Mouse (Mus musculus) lung, adult 2 months (tissue): ENCODE data around the gene Rab19.

Experiments used
- CTCF ChIP-seq: fragments of 200-500 bp; IDR thresholded peaks from 2 replicates; pipeline ENCODE4 v1.5.1; 2011; ENCODE audit warnings: mild to moderate bottlenecking, low read length, control low read depth; ENCODE audit not compliant: insufficient read depth
- POLR2A ChIP-seq: fragments of 200-500 bp; IDR thresholded peaks from 2 replicates; pipeline ENCODE4 v1.6.1; 2011; ENCODE audit warnings: low read depth, mild to moderate bottlenecking, control low read depth, low read length, borderline replicate concordance; ENCODE audit errors: extremely low read depth

DNA sequence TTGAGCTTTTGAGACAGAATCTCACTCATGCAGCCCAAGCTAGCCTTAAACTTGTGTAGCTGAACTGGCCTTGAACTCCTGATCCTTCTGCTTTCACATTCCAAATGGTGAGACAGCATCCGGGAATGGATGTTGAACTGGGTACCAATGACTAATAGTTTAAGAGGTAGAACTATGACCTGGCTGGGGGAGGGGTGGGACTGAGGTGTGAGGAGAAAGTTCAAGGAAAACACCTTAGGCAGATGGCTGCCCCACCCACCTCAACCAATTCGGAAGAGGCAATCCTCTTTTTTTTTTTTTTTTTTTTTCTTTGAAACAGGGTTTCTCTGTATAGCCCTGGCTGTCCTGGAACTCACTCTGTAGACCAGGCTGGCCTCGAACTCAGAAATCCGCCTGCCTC is 45.8 kb downstream of the Rab19 start:
- no peak for TF ChIP-seq CTCF
- no peak for TF ChIP-seq POLR2A
